In genomic region chr4:5205328-5206208, GRCm38 (mm10) we compare ENCODE assay signal across 11 mouse cellular contexts.
DNase-seq lines count a peak whose midpoint lies in the region; ATAC-seq lines count a peak whose summit lies in the region.
"Had no signal": no experiment of that assay in that cellular context is flagged by ENCODE, and none has a peak within 500 bp of the region (broad histone marks: within the 10 kb centered on the region; RNA-seq: fewer than 3 reads in every experiment).

No protein-coding gene starts in this region.

- no peak overlapping the region for H3K4me2 ChIP-seq in midbrain, embryonic 12.5 days (replicated peaks)
- H3K4me2 ChIP-seq in midbrain, embryonic 11.5 days: no peak overlapping the region
- no peak overlapping the region for H3K4me2 ChIP-seq in hindbrain, embryonic 16.5 days (ENCODE audit: low read length)
- no peak overlapping the region for H3K4me2 ChIP-seq in heart, embryonic 12.5 days

- no peak overlapping the region for H3K27ac ChIP-seq in midbrain, embryonic 12.5 days (replicated peaks)
- no peak overlapping the region for H3K27ac ChIP-seq in midbrain, embryonic 11.5 days (ENCODE audit: low read depth, low read length)
- no peak overlapping the region for H3K27ac ChIP-seq in hindbrain, embryonic 16.5 days (ENCODE audit: low read depth, low read length)
- no peak overlapping the region for H3K27ac ChIP-seq in heart, embryonic 12.5 days (ENCODE audit: poor library complexity, severe bottlenecking)
- H3K27ac ChIP-seq: liver, embryonic 14.5 days had no signal

- no peak overlapping the region for H3K4me3 ChIP-seq in midbrain, embryonic 12.5 days
- no peak overlapping the region for H3K4me3 ChIP-seq in midbrain, embryonic 11.5 days (ENCODE audit: low read depth, low read length)
- no peak overlapping the region for H3K4me3 ChIP-seq in hindbrain, embryonic 16.5 days (ENCODE audit: low read length)
- no peak overlapping the region for H3K4me3 ChIP-seq in heart, embryonic 12.5 days

- H3K9ac ChIP-seq in midbrain, embryonic 12.5 days (replicated peaks): no peak overlapping the region
- H3K9ac ChIP-seq in midbrain, embryonic 11.5 days (ENCODE audit: low read length): no peak overlapping the region
- H3K9ac ChIP-seq in hindbrain, embryonic 16.5 days (ENCODE audit: low read depth, low read length): no peak overlapping the region
- H3K9ac ChIP-seq in heart, embryonic 12.5 days: no peak overlapping the region
- H3K9ac ChIP-seq: liver, embryonic 14.5 days had no signal

- WGBS in midbrain, embryonic 12.5 days: 73% methylated on average over 7 of the region's 7 CpGs
- WGBS in midbrain, embryonic 11.5 days: 78% methylated on average over 7 of the region's 7 CpGs
- 54% methylated on average over 7 of the region's 7 CpGs for WGBS in hindbrain, embryonic 16.5 days
- WGBS in heart, embryonic 12.5 days: 79% methylated on average over 7 of the region's 7 CpGs

- ATAC-seq in midbrain, embryonic 12.5 days (ENCODE audit: low FRiP score, low read depth): 0 out of 2 replicates have a peak, but pooled peaks have one; percentile 9
- no peak for ATAC-seq in midbrain, embryonic 11.5 days (ENCODE audit: low FRiP score)
- peak; percentile 58; the same call in 1 of the 2 replicates for ATAC-seq in hindbrain, embryonic 16.5 days
- no peak for ATAC-seq in heart, embryonic 12.5 days (ENCODE audit: insufficient number of reproducible peaks, low FRiP score)
- ATAC-seq: Patski had no signal

- H3K9me3 ChIP-seq in midbrain, embryonic 12.5 days: no peaks in the 10 kb centered on the region
- H3K9me3 ChIP-seq in midbrain, embryonic 11.5 days (ENCODE audit: control insufficient read depth, low read length): no peaks in the 10 kb centered on the region
- H3K9me3 ChIP-seq in hindbrain, embryonic 16.5 days (ENCODE audit: control insufficient read depth, low read length): no peaks in the 10 kb centered on the region
- H3K9me3 ChIP-seq in heart, embryonic 12.5 days (replicated peaks): no peaks in the 10 kb centered on the region

- no peaks in the 10 kb centered on the region for H3K36me3 ChIP-seq in midbrain, embryonic 12.5 days
- H3K36me3 ChIP-seq in midbrain, embryonic 11.5 days (ENCODE audit: control insufficient read depth, insufficient read depth, low read length): no peaks in the 10 kb centered on the region
- no peaks in the 10 kb centered on the region for H3K36me3 ChIP-seq in hindbrain, embryonic 16.5 days (ENCODE audit: control insufficient read depth, insufficient read depth, low read length)
- H3K36me3 ChIP-seq in heart, embryonic 12.5 days: no peaks in the 10 kb centered on the region

- no peaks in the 10 kb centered on the region for H3K27me3 ChIP-seq in midbrain, embryonic 12.5 days
- no peaks in the 10 kb centered on the region for H3K27me3 ChIP-seq in midbrain, embryonic 11.5 days (ENCODE audit: control insufficient read depth, insufficient read depth, low read length)
- no peaks in the 10 kb centered on the region for H3K27me3 ChIP-seq in hindbrain, embryonic 16.5 days (replicated peaks; ENCODE audit: control insufficient read depth, insufficient read depth, low read length)
- H3K27me3 ChIP-seq in heart, embryonic 12.5 days (replicated peaks): no peaks in the 10 kb centered on the region

- DNase-seq in embryo, embryonic 10 days (ENCODE audit: low spot score): peak; percentile 56
- DNase-seq in embryo, embryonic 9.5 days (ENCODE audit: extremely low spot score): no peak
- no peak for DNase-seq in midbrain, embryonic 11.5 days (ENCODE audit: low spot score, missing footprints)
- no peak for DNase-seq in right cerebral cortex, adult 2 months (ENCODE audit: low spot score in 2 of 2)
- DNase-seq in spleen, postnatal 36 days (ENCODE audit: low spot score in 2 of 2): no peak
- DNase-seq: heart, adult 18-20 months had no signal

- no peaks in the 10 kb centered on the region for H3K4me1 ChIP-seq in midbrain, embryonic 12.5 days
- no peaks in the 10 kb centered on the region for H3K4me1 ChIP-seq in midbrain, embryonic 11.5 days (ENCODE audit: control insufficient read depth, insufficient read depth, low read length)
- H3K4me1 ChIP-seq in hindbrain, embryonic 16.5 days (ENCODE audit: control insufficient read depth, insufficient read depth, low read depth, low read length): no peaks in the 10 kb centered on the region; the same call in 1 of the 2 replicates
- no peaks in the 10 kb centered on the region for H3K4me1 ChIP-seq in heart, embryonic 12.5 days (replicated peaks)

Comparison
In these comparisons a context has a peak if more than half of its experiments do, and no peak if none do; other contexts are left out.
1. ATAC-seq: peak in midbrain, embryonic 12.5 days (single experiment) and hindbrain, embryonic 16.5 days (single experiment); none in midbrain, embryonic 11.5 days (single experiment) and heart, embryonic 12.5 days (single experiment).